Mouse (Mus musculus) gastrocnemius, postnatal 14 days (tissue): Measurements from ENCODE around the gene Gm49380. TPM values are rescaled to one million over a fixed set of nuclear protein-coding genes. Genes with fewer than 3 reads are reported as not detected.

Experiments used
- DNase-seq: peaks from one replicate; pipeline ENCODE4 v3.0.0; 2021; ENCODE audit warnings: mixed read lengths
- intact Hi-C: fragments of 180-260 bp; cut with DNase I; formaldehyde crosslinking; loops from one replicate; pipeline ENCODE4 v1.15.1; 2025; ENCODE audit warnings: low total_unique reads
- total RNA-seq, 2 experiments: library from RNA; stranded (reverse); gene quantifications; 2 replicates each; pipeline ENCODE4 v1.2.3; 2021

Gene Gm49380
- total RNA-seq, 2 experiments from 2014 or later = 0.23 to 1.2 TPM

DNA sequence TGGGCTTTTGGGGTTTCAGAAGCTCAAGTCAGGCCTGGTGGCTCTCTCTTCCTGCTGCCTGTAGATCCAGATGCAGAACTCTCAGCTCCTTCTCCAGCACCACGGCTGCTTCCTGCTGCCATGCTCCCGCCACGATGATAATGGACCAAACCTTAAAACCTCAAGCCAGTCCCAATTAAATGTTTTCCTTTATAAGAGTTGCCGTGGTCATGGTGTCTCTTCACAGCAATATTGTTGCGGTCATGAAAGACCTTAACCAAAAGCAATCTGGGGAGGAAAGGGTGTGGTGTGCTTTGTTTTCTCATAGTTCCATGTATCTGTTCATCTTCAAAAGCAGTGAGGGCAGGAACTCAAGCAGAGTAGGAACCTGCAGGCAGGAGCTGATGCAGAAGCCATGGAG lies 76.2 kb downstream of the Gm49380 start:
- DNase-seq = no peak
- intact Hi-C loops = no loop called here

DNA sequence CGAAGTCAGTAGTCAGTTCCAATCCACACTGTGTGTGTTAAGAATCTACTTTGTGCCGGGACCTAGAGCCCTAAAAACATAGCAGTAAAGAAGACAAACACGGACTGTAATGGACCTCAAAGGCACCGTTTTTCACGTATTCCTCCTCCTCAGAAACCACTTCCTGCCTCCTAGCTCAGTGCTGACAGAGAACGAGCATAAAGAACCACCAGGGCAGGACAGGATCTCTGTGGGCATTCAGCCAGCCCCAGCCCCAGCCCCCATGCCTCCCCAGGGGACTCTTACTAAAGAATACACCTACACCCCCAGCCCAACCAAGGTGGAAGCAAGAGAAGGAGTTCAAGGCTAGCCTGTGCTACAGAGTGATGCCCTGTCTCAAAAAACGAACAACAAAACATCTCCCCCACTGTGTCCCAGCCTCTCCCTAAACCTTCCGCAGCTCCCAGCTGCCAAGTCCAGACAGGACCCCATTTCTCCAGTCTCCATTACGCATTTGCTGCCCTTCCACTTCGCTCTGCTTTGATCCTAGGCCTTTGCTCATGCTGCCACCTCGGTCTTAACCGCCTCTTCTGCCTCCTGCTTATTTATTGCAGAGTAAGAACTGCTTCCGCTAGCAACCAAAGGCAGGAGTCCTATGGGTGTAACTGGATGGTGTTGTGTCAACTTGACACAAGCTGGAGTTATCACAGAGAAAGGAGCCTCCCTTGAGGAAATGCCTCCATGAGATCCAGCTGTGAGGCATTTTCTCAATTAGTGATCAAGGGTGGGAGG lies 79.2 kb downstream of the Gm49380 start:
- DNase-seq = no peak
- intact Hi-C loops = no loop called here

DNA sequence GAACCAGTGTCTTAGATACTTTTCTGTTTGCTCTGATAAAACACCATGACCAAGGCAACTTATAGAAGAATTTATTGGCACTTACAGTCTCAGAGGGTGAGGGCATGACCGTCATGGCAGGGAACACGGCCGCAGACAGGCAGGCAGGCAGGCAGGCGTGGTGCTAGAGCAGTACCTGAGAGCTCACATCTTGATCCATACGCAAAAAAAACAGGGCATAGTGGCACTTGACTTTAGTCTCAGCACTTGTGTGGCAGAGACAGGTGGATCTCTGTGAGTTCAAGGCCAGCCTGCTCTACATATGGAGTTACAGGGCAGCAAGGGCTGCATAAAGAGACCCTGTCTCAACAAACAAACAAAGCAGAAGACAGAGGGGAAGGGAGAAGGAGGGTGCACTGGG lies 80.0 kb downstream of the Gm49380 start:
- no peak for DNase-seq
- intact Hi-C loops = no loop called here

DNA sequence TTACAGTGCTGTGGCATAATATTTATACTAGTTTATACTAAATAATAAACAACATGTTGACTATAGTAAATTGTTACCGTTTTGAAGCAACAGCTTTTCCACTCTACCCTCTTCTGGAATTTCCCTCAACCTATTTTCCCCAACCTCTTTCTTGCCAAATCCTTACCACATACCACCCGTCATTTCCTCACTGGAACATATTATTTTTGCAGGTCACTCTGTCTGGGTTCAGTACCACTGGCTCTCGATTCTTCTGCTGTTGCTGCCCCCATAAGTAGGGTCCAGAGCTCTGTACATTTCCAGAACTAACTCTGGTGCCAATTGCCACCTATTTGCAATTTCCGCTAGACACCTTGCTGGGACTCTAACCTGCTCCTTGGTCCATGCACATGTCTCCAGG lies 81.4 kb downstream of the Gm49380 start:
- no peak for DNase-seq
- intact Hi-C loops = no loop called here

DNA sequence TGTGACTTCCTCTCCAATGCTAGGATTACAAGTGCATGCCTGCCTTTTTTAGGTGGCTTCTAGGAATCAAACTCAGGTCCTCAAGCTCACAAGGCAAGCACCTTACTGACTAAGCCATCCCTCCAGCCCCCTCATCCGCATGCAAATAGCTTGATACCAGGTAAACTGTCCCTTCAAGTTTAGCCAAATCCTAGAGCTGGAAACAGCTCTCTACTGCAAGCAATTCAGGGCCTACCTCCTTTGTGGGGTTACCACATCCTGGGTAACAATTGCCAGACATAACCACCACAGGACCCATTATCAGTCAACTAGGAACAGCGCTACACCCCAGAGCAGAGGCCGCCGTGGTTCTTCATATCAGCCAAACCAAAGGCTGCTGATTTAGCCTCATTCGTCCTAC lies 82.2 kb downstream of the Gm49380 start:
- no peak for DNase-seq
- intact Hi-C loops = no loop called here

DNA sequence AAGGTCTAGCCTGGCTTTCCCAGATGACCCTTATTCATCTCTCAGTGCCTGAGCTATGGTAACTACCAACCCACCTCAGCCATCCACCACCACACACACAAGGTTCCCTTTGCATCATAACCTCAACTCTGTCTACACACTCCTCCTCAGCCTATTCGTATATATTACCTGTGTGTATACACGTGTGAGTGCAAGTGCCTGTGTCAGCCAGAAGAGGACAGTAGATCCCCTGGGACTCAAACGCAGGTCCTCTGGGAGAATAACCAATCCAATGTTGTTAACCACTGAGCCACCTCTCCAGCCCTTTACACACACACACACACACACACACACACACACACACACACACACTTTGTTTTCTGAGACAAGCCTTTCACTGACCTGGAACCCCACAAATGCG lies 82.7 kb downstream of the Gm49380 start:
- intact Hi-C loops = no loop called here
- no peak for DNase-seq

DNA sequence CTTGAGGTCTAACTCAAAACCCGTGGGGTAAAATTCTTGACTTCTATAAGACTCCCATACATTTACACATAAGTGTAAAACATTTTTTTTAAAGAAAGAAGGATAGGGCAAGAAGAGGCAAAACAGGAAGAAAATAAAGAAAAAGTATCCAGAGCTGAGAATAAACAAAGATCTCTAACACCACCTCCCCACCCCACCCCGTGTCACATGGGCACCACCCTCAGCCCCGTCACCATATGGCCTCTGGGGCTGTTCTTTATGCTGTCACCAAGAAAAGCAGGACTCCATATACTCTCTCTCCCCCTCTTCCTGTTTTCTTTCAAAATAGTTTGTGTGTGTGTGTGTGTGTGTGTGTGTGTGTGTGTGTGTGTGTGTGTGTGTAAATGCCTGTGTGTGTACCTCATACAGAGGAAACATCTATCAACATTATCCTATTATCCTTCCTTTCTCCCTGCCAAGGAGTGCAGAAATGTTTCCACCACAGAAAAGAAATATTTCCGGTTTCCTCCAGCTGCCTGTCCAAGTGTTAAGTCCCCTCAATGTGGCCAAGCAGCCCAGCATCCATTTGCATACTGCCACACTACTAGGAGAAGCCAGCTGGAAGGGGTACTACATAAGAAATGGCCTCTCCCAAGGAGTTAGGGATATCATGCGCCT lies 83.6 kb downstream of the Gm49380 start:
- intact Hi-C loops = no loop called here
- no peak for DNase-seq

DNA sequence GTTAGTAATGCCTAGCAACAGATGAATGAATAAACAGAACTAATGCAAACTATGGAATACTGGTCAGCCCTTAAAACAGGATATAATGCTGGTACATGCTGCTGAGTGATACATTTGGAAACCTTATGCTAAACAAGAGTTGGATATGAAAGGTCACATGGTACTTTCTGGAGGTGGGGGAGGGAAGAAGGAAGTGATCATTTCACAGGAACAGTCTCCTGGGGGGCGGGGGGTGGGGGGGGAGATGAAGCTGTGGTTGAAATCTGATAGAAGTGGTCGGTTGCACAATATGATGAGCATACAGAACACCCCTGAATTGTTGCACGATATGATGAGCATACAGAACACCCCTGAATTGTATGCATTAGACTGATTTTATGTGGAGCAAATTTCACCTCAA lies 89.2 kb downstream of the Gm49380 start:
- intact Hi-C loops = no loop called here
- no peak for DNase-seq

DNA sequence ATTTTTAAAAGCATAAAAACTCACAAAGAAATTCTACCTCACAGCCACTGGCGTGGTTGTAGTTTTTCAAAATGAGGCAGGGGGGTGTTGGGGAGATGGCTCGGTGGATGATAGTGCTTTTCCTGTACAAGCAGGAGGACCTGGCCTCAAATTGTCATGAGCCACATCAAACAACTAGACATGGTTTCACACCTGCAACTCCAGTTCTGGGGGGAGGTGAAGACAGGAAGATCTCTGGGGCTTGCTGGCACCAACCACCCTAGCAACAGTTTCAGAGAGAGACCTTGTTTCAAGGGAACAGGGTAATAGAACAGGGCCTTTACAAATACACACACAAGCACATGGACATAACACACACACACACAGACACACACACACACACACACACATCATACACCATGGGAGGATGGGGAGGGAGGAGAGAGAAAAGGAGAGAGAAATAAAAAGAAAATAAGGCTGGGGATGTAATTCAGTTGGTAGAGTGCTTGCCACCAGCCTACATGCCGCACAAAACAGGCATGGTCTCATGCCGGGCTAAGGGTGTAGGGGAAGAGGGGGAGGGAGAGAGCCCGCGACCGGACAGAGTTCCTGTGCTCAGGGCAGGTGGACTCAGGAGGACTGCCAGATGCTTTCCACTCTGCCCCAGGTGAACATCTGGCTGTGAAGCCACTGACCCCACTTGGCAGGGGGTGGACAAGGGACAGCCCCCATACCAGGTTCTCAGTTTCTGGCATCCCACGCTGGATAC lies 91.0 kb downstream of the Gm49380 start:
- no peak for DNase-seq
- intact Hi-C loops = no loop called here

DNA sequence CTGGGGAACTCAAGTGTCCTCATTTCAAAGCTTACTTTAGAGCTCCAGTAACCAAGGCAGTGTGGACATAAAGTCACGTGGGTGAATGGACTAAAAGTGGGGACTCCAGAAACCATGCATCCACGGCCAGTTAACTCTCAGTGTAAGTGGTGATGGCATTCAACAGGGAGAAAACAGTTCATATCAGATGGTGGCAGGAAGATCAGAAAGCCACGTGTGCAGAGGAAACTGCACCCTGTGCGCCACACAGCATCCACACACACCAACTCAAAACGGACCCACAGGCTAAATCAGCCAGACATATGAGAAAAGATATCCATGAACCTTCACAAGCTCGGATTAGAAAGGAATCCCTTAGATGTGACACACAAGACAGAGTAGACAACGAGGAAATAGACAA lies 93.3 kb downstream of the Gm49380 start:
- no peak for DNase-seq
- intact Hi-C loops = no loop called here

DNA sequence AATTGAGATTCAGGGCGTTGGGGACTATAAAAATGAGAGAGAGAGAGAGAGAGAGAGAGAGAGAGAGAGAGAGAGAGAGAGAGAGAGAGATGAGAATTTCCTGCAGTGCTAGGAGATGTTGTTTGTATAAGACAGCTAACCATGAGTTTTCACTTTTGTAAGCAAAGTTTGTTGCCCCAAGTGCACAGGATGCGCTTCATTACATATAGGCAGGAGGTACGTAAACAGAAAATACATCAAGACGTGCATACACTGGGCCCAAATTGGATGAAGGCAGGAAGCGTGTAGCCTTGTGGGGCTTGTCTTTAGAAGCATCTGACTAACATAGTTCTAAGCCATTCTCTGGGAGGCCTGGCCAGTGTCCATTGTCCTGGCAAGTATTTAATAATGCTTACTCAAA lies 95.5 kb downstream of the Gm49380 start:
- DNase-seq = no peak

More for the DNA sequence above, 95.5 kb downstream of the Gm49380 start:
- intact Hi-C loops = no loop called here

Other genes with a start within 250 kb of the Gm49380 start
- gene Thy1, start 70.1 kb downstream of the Gm49380 start, total RNA-seq = 10 to 100 TPM; 35.5 to 45.4 TPM
- gene Usp2, start 46.5 kb downstream of the Gm49380 start, total RNA-seq = 100 to 1,000 TPM; 142 to 224 TPM
- gene Mfrp, start 11.8 kb downstream of the Gm49380 start, total RNA-seq = under 1 TPM in 1 of 2 experiments, not detected in 1; 0.06 TPM
- gene C1qtnf5, start 6.3 kb downstream of the Gm49380 start, total RNA-seq = 10 to 100 TPM; 22.9 to 25.7 TPM
- 1 to 10 TPM; 6.4 to 8.4 TPM for gene Rnf26, start within 50 bp of the Gm49380 start, total RNA-seq
- gene Mcam, start 21.0 kb upstream of the Gm49380 start, total RNA-seq = 10 to 100 TPM; 62.3 to 83.8 TPM
- gene Cbl, start 120.5 kb upstream of the Gm49380 start, total RNA-seq = 10 to 100 TPM; 12.1 to 12.8 TPM
- gene Ccdc153, start 127.2 kb upstream of the Gm49380 start, total RNA-seq = not detected
- gene Pdzd3, start 138.0 kb upstream of the Gm49380 start, total RNA-seq = under 1 TPM; 0.86 to 0.98 TPM
- 10 to 100 TPM; 26.0 to 26.2 TPM for gene Nlrx1, start 155.1 kb upstream of the Gm49380 start, total RNA-seq
- gene Abcg4, start 175.1 kb upstream of the Gm49380 start, total RNA-seq = under 1 TPM; 0.58 to 0.94 TPM
- gene Hinfp, start 192.2 kb upstream of the Gm49380 start, total RNA-seq = 1 to 10 TPM; 5.8 to 6.0 TPM
- 10 to 100 TPM; 12.1 to 13.7 TPM for gene C2cd2l, start 206.8 kb upstream of the Gm49380 start, total RNA-seq
- 10 to 100 TPM; 12.5 to 14.0 TPM for gene Dpagt1, start 212.5 kb upstream of the Gm49380 start, total RNA-seq
- 10 to 100 TPM; 21.7 to 24.8 TPM for gene H2afx, start 221.2 kb upstream of the Gm49380 start, total RNA-seq
- 10 to 100 TPM; 24.2 to 25.5 TPM for gene Hmbs, start 230.7 kb upstream of the Gm49380 start, total RNA-seq
- 10 to 100 TPM; 15.6 to 16.9 TPM for gene Vps11, start 248.2 kb upstream of the Gm49380 start, total RNA-seq